Mouse (Mus musculus) kidney, postnatal 14 days (tissue): ENCODE measurements around the gene Slc51a.

ENCODE experiments used
- DNase-seq: peaks from one replicate; pipeline ENCODE4 v3.0.0; 2022; ENCODE audit warnings: mixed read lengths

Gene Slc51a

DNA sequence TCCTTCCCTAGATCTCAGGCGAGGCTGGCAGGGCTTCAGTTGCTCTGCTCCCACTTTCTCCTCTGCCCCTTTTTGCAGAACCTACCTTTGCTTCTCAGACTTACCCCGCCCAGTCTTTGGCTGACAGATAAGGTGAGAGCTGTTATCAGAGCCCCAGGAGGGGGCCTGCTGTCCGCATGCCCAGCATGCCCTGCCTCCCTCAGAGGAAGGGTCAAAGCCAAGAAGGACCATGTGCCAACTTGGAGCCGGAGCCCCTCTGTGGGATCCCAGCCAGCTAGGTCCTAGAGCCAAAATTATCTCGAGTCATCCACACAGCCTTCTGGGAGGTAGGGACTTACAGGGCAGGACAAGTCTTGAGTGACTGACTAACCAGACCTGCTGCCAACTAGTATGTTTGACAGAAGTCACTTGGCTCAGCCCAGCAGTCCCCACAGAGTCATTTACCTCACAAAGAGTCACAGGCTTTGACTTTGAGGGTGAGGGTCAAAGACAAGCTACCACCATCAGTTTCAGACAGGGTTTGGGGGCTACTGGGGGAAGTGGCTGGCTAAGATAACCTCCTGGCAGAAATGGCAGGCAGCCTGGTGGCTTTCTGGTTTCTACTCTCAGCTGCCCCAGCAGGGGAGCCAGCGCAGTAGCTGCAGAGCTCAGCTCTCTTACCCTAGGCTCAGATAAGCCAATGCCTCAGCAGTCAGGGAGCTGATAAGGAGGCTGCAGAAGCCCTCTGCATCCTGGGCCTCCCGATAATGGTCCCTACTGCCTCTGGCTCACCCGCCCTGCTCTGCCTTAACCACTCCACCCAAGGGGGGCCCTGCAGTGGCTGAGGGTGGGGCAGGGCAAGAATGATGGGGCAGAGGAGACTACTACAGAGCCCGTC is 21.6 kb upstream of the Slc51a start:
- DNase-seq = no peak

DNA sequence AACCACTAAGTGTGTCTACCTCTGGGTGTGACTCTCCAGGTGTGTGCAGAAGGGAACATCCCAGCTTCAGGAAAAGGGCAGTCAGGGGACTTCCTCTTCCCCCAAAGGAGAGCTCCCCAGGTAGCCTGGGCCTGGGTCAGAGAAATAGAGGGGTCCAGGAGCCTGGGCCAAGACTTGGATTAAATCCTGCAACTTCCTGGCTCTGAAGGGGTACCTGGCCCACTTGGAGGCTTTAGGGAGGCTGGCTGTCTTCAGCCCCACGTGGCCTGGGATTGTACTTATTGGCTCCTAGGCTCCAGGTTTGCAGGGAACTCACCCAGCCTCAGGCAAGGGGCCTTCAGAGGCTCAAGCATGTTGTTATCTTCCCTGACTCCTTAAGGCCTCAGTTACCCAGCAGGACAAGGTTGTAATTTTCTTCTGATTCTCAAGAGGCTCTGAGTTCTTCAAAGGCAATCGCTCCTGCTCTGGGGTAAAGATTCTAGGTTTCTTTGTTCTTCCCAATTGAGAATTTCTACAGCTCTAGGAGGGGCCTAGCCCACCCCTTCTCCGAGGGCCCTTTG is 20.9 kb upstream of the Slc51a start:
- no peak for DNase-seq

DNA sequence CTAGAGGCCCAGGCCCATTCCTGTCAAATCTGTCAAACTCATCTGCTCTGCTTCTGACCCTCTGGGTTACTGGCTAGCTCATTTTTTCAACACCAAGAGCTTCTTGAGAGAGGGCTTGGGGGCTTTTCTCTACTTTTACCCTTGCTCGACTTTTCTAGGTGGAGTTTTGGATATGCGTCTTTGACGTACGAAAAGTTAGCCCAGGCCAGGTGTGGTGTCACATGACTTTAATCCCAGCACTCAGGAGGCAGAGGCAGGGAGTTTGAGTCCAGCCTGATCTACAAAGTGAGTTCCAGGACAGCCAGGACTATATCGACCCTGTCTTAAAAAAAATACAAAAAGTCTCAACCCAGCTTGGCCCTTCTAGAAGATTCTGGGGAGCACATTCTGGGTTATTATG is 20.4 kb upstream of the Slc51a start:
- DNase-seq = no peak

DNA sequence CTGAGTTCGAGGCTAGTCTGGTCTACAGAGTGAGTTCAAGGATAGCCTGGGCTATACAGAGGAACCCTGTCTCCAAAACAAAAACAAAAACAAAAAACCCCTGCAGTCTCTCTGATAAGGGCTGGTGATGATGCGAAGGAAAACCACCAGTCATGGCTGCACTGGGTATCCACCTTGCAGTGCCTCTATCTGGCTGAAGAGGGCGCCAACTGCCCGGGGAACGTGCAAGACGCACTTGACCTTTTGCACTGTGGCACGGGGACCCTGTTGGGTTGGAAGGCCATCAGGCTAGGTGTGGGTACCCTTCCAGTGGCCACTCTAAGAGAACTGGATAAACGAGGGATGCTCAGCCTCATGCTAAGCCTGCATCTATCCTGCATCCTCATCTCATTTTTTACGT is 19.7 kb upstream of the Slc51a start:
- DNase-seq = peak; percentile 45

DNA sequence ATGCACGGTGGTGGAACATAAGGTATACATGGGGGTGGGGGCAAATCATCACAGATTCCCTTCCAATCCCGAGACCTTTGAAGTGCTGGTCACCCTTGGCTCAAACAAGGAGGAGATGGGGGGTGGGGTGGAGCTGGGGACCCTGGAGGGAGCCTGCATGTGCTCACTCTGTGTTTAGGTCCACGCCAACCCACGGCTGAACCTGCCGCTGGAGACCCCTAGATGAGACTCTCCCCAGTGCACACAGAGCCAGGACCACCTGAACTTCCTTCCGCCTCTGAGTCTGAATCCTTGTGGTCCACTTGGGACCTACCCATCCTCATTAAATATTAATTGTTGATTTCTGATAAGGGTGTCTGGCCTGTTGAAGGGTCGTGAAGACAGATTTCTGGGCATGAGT is 19.2 kb upstream of the Slc51a start:
- DNase-seq = no peak

DNA sequence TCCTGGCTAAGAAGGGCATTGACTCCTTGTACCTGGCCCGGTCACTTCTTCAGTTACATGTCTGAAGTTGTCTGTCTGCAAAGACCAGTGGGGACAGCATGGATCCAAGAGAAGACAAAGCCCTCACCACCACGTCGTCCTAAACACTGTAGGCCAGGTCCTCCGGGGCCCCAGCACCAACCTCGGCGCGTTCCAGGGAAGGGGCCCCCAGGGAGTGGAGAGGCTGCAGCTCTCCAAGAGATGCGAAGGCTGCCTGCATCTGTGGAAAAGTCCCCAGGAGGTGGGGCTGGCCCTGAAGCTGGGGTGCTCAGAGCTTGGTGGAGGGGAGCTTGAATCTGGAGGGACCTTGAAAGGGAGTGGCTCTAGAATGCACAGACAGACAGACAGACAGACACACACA is 18.6 kb upstream of the Slc51a start:
- DNase-seq = no peak

DNA sequence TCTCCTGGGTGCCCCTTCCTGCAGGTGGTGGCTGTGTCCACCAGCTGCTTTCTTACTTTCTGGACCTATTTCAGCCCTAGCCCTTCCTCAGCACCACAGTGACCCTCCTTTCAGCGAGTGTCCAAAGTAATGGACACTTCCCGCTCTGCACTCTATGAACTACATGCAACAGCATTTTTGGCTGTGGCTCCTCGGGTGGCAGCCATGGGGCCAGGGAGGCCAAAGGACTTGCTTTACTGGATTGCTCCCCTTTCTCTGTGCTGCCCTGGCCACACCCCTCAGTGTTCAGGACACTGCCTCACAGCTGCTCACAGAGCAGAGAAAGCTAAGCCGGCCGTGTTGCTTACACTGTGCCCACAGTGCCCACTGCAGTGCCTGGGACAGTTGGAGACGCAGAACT is 16.0 kb upstream of the Slc51a start:
- no peak for DNase-seq

DNA sequence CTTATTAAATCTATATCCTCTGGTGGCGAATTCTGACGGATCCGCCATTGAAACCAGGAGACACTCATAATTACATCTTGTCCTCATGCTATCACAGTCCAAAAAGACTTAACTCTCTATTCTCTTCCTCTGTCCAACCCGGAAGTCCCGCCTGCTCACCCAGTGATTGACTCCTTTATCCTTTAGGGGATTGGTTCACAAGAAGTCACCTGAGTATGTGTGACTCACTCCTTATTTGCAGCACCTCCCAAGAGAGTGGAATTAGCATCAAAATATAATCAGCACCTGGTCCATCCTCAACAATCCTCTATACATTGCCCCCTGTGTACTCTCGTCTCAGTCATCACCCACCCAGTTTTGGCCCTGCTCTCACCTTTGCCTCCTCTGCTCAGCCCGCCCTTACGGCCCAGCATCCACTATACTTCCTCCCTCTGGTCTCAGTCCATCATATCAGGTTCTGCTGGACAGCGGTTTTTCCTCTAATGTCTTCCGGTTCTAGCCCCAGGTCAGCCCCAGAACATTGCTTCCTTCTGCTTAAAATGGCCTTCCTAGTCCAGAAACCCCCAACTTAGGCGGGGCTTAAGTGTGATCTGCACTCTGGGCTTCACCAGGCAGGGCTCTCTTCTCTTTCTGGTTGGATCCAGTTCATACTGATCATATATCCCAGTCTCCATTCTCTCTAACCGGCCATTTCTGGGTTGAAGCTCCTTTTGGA is 15.1 kb upstream of the Slc51a start:
- DNase-seq = no peak

DNA sequence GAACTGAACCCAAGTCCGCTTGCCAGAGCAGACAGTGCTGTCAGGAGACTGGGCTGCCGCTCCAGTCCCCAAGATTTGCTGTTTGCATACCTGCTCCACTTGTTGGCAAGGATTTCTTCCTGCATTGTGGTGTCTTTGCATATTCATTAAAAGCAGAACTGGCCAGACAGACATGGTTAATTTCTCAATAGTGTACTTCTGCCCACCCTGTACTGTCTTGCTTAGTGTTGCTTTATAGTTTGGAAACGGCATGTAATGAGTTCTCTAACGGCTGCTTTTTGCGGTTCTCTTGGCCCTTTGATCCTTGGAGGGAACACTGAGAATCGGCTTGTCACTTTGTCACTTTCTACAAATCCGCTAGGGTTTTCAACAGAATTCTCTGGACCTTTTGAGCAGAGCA is 13.8 kb upstream of the Slc51a start:
- DNase-seq = no peak

DNA sequence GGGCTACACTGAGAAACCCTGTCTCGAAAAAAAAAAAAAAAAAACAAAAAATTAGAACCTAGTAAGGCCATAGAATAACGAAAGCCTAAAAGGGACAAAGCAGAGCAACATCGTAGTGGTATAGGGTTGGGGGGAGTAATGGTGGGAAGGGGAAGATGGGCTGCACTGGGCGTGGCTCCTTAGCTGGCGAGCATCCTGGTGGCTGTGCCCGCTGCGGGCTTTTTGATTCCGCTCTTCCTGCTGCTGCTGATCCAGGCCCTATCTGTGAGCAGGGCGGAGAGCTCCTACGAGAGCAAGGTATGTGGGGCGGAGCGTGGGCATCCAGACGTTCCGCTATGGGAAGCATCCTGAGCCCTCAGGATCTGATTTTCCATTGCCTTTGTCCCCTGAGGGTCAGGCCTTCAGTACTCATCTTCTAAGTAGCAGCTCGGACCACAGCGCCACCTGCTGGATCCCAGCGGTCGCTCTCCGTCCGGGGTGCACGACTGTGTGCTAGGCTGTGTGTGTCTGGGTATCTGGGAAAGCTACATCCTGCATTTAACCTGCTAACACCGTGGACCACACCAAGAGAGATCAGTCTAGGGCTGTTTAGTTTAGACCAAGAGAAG is 11.9 kb upstream of the Slc51a start:
- peak; percentile 88 for DNase-seq

DNA sequence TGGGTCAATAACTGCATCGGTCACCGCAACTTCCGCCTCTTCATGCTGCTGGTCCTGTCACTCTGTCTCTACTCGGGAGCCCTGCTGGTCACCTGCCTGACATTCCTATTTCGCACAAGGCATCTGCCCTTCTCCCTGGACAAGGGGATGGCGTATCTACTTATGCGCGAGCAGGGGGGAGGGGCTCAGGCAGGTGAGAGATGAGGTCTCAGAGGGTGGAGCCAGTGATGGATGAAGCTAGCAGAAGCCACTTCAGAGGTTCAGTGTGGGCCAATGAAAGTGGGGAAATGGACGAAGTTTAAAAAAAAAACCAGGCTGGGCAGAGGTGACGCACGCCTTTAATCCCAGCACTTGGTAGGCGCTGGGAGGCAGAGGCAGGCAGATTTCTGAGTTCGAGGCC is 11.3 kb upstream of the Slc51a start:
- DNase-seq = no peak

DNA sequence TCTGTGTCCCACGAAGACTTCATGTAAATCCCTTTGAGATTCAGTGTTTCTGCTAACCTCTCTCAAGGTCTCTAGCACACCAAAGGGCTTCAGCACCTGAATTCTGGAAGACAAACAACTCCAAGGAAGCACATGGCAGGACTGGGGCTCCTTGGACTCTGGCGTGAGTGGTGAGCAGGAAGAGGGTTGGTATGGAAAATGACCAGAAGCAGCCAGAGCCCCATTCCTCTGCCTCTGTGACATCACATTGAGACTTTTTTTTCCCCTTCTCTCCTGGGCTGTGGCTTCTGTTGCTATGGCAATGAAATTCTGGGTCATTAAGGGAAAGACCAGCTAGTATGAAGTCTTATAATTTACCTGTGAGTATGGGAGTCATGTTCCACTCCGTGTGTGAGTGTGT is 8.3 kb upstream of the Slc51a start, which contains the start of gene Zdhhc19:
Gene Zdhhc19 (plus strand): TSS at position 301 of the 400 bp plus-strand sequence.
- DNase-seq = no peak

DNA sequence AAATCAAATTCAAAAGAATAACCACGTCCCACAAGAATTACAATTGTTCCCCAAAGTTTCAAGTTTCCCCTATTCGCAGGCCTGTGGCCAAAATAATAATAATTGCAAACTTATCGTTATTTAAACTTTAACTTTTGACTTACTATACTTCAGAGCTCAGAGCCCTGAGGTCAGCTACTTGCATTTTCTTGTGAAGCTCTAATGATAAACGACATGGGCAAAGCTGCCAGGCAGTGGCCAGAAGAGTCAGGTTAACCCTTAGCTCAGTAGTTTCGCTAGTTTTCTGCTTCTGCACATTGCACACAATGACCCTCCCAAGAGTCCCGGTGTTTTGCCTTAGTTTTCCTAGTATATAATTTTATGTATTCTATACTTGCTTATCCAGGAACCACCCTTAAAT is 6.7 kb upstream of the Slc51a start:
- peak; percentile 37 for DNase-seq

DNA sequence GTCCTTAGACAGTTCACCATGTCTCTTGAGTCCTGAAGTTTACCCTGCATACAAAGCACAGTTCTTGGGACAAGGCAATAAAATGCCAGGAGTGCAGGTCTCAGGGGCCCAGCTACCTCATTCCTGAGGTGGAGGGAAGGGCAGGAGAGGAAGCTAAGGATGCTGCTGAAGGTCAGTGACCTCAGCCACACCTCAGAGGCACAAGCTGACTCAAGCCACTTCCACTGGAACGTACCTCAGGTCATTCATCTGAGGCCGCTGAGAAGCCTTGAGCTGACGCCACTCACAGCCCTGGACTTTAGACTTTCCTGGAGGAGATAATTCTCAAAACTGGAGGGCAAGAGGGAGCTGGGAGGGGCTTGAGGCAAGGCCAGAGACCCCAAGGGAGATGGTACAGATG is 1.3 kb upstream of the Slc51a start:
- DNase-seq = peak; percentile 22

DNA sequence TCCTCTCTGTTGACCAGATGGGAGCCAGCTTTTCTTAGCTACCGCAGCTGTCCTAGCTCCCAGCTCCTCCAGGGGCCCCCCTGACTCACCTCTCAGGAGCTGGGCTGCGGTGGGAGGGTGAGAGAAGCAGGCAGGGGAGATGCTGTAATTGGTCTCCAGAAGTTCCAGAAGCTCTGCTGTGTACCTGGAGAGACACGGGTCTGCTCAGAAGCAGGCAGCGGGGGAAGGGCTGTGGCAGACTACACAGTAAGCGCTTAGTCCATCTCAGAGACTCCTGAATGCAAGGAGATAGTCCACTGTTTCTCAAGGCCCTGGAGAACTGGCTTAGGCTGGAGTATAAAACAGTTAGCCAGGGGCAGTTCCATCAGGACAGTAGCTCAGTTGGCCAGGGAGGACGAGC is 1.6 kb downstream of the Slc51a start:
- DNase-seq = no peak

DNA sequence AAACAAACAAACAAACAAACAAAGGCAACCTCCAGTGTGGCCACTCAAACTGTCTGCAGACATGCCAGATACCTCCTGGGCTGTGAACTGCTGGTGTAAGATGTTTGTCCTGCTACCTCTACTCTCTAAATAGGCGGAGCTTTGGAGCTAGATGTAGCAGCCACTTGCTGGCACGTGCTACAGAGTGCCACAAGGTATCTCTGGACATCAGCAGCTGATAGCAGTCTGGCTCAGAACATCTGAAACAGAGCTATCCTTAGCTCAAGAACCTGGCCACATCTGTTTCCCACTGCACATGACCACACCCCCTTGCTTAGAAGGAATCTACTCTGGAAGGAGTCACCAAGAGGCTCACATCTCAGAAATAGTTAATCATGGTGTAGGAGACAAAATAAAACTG is 2.5 kb downstream of the Slc51a start:
- no peak for DNase-seq

DNA sequence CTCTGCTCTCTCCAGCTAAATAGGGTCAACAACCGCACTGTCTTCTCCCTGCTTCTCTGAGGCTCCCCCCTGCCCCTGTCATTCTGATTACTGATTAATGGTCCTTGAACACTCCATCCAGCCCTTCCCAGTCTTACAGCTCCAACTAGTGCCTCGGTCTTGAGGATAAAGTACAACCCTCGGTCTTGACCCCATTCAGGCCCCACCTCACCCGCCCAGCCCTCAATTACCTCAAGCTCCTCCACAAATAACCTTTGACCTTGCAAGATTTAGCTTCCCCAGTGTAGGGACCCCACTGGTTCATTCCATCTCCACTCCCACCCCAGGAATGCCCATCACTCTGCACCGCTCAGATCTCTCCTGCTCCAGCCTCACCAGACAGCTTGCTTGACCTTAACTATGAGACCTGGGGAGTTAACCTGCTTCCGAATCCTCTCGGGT is 3.2 kb downstream of the Slc51a start:
- peak; percentile 76 for DNase-seq

DNA sequence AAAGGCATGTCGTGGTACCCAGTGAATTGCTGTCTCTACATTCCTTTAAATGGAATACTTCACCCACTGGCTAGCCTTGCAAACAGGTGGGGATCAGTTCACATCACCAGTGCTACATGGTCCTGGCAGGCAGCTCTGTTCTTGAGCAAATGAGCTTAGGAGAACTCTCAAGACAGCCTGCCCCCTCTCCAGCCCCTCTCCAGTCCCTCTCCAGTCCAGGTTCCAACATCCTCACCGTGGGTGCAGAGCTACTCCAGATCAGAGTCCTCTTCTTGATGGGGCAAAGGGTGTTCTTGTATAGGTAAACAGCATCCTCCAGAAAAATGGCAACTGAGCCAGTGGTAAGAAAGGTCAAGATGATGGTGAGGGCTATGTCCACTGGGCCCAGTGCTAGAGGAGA is 8.3 kb downstream of the Slc51a start:
- DNase-seq = no peak

DNA sequence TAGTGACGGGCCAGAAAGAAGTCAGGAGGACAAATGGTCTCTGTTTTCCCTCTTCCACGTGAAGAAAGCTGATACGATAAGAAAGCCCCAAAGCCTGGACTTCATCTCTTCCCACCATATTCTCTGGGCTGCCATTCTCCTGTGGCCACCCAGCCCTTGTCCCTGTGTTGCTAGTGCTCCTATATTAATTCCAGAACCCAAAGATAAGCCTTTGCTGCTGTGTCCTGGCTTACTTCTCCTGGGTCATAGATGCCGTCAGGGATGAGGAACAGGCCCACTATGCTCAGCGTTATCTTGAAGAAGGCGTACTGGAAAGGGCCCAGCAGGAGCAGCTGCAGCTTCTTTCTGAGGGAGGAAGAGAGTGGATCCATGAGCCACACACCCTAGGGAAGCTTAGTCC is 10.4 kb downstream of the Slc51a start:
- no peak for DNase-seq

DNA sequence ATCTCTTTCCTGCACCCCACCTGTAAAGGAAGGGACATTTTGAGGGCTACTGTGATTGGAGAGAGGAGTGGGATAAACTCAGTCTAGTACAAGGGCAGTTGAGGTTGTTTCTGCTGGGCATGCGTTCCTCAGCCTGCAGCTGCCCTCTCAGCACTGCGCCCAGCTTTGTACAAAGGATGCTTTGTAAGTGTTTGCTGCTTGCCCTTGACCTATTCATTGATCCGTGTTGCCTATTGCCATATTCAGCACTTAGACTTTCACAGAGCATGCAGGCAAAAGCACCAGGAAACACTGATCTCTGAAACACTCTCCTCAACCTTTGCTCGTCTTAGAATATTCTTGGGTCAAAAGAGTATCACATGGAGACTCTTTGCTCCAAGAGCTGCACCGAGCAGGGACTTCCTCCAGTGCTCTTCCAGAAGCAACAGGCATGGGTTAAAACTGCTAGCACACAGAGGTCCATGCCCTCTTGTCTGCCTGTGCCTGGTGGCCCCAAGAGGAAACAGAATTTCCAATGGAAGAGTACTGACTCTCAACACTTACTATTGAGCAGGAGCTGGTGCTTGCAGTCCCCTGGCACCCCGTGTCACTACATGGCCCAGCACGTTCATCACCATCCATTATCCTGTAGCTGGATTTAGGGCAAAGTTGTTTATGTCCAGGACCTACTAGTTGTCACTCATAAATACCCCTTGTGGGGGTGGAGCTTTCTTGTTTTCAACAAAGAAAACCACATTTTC is 15.2 kb downstream of the Slc51a start:
- DNase-seq = peak; percentile 32

DNA sequence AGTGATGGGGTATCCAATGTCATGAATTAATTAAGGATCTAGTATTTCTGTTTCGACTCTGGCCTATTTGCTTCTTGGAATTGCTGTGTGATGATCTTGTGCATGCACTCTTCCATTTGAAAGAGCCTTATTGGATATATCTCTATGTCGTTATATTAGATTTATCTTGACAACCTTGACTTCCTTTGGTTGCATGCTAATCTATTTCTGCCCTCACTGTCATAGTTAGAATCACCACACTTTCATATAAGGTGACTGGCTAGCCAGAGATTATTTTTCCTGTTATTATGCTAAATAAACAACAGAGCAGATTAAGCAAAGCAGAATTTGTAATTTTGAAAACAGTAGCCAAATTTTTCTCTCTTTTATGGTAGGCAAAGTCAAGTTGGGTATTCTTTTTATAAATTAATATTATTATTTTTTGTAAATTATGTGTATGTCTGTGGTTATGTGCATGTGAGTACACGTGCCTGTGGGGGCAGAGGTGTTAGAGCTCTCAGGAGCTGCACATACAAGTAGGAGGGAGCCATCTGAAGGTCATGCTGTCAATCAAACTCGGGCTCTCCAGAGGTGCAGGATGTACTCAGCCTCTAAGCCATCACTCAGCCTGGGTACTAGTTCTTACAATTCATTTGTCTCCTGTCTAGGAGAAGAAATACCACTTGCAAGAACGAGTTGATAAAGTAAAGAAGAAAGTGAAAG is 18.1 kb downstream of the Slc51a start:
- no peak for DNase-seq

DNA sequence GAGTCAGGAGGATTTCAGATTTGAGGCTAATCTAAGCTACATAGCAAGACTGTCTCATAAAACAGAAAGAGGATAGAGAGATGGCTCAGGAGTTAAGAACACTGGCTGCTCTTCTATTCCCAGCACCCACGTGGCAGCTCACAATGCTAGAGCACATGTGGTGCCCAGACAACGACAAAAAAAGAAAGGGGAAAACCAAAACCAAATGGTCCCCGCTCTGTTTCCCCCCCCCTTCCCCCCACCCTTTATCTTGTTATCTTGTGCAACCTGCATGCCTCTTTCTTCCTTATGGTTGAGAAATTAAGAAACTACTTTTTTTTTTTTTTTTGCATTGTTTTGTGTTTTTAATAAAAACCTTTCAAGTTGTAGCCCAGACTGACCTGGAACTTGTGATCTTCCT is 19.2 kb downstream of the Slc51a start:
- no peak for DNase-seq
